Mouse (Mus musculus) left cerebral cortex, postnatal 14 days (tissue): ENCODE measurements around the gene Clba1. TPM values are rescaled to one million over a fixed set of nuclear protein-coding genes. Genes with fewer than 3 reads are reported as not detected.

Source experiments
- DNase-seq, 2 experiments: peaks; one replicate each; pipeline ENCODE4 v3.0.0; 2021 to 2022; ENCODE audit warnings: low spot score in 2 of 2, mixed read lengths in 1 of 2
- intact Hi-C: fragments of 180-260 bp; cut with DNase I; formaldehyde crosslinking; loops from one replicate; pipeline ENCODE4 v1.15.1; 2025
- long read RNA-seq, 2 experiments: library from polyadenylated mRNA; stranded (forward); transcript quantifications; one replicate each; pipeline ENCODE4 v2.0.0; 2021
- total RNA-seq, 2 experiments: library from RNA; stranded (reverse); gene quantifications; 2 replicates each; pipeline ENCODE4 v1.2.3; 2021

Clba1 gene
- total RNA-seq, result 10 to 100 TPM; 16.7 to 17.0 TPM
- long read RNA-seq, experiment 1, transcript Clba1-201 (5 exons, 1,960 nt), result major isoform, 37 of 37 reads
- long read RNA-seq, experiment 1, partial matches to known transcripts, result 0 of 37 reads
- long read RNA-seq, experiment 1, other reads (novel, unspliced or antisense), result 0 of 37 reads
- long read RNA-seq, experiment 2, transcript Clba1-201 (5 exons, 1,960 nt), result major isoform, 34 of 36 reads
- long read RNA-seq, experiment 2, partial matches to known transcripts, result 2 of 36 reads
- long read RNA-seq, experiment 2, other reads (novel, unspliced or antisense), result 0 of 36 reads

DNA sequence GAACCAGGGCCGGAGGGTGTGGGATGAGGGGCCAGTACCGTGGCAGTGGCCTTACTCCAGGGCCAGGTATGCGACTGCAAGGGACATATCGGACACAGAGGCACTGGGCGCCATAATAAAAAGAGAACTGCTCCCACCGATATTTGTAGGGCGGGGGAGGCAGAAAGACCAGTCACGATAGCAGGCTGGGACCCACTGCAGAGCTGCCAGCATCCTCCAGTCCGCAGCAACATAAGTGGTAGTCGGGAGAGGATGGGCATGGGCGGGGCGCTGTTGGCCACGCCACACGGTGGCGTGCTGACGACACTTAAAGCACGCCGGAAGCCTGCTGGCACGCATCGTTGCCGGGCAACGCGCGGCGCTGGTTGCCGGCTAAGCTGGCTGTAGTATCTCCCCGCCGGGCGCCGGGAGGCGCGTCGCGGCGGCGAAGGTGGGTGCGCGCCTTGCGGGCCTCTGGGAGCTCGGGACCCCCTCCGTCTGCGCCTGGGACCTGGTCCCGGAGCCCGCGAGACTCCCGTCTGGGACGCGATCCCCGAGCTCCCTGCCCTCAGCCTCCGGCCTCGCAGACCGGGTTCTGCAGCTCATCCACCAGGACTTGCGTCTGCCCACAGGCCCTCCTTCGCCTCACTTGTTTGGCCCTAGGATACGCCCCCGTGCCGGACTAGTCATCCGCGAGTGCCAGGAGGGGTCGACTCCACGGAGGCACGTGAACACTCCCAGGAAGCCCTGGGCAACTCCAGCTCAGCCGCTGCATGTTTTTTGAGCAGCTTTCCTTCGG, at the start of gene Clba1:
TSS of gene Clba1 (plus strand) at position 351 of the 778 bp plus-strand sequence.
- peak; percentile 94 to 97 for DNase-seq
- intact Hi-C loops, result loop anchor here (2.0 kb wide), 1 partner anchor 20 kb away; the partner anchor contains the start of gene Cdca4

GRCm38 (mm10) chr12:112759471-112759870, 49.3 kb upstream of the Clba1 start:
- DNase-seq, result no peak
- intact Hi-C loops, result no loop called here

DNA sequence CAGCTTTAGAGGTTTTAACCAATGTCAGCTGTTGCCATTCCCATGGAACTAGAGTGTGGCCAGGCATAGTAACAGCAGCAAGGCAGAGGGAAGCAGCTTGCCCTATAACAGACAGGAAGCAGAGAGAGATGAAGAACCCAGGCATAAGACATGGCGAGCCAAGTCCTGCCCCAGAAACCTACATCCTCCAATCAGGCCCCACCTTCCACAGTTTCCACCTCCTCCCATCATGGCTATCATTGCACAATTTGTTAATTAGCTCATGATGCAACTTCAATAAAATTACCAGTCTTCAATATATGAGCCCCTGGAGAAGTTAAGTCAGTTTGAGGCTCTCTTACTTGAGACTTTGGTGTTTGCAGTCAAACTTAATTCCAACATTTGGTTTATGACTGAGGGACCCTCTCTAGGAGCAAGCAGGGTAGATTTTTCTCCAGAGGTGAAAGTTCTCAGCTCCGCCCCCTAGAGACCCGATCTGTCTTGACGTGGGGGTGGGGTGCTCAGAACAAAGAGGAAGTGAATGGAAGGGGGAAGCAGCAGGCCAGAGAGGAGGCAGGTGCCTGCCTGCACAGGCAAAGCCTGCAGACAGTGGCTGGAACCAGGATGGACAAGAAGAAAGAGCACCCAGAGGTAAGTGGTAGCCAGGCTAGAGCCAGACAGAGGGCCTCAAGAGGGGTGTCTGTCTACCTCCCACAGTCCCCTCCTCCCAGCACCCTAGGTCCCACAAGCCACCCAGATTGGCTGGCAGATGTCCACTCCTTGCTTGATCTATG, 48.4 kb upstream of the Clba1 start, which contains the start of gene Pld4:
TSS of gene Pld4 (plus strand) at position 502 of the 773 bp plus-strand sequence.
- DNase-seq, result no peak
- intact Hi-C loops, result no loop called here

GRCm38 (mm10) chr12:112761411-112761810, 47.3 kb upstream of the Clba1 start:
- DNase-seq, result no peak
- intact Hi-C loops, result no loop called here

DNA sequence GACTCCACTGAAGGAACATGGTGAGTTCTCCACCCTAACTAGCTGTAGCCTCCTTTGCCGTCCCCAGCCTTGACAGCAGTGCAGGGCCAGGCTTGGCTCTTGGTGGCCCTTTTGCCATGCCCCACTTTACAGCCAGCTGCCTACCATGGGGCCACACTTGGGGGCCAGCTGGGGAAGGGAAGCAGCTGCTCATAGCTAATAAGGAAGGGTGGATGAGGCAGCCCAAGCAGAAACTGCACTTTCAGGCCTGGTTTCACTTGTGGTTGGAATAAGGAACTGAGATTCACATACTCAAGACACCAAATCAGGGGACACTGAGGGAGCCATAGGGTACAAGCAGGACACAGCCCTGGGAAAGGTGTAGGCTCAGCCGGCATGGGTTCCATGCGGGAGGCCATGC, 46.7 kb upstream of the Clba1 start:
- DNase-seq, result no peak
- intact Hi-C loops, result no loop called here

DNA sequence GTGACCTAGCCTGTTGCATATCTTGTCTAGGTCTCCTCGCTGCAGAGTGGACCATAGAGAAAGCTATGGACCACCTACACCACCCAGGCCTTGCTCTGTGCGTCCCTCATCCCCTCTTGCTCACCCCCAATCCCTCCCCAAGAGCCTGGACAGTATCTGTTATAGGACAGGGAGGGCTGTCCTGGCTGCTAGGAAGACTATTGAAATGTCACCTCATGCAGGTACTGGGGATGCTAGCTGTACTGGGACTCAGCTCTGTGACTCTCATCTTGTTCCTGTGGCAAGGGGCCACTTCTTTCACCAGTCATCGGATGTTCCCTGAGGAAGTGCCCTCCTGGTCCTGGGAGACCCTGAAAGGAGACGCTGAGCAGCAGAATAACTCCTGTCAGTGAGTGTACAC, 45.6 kb upstream of the Clba1 start:
- intact Hi-C loops, result no loop called here
- DNase-seq, result no peak

DNA sequence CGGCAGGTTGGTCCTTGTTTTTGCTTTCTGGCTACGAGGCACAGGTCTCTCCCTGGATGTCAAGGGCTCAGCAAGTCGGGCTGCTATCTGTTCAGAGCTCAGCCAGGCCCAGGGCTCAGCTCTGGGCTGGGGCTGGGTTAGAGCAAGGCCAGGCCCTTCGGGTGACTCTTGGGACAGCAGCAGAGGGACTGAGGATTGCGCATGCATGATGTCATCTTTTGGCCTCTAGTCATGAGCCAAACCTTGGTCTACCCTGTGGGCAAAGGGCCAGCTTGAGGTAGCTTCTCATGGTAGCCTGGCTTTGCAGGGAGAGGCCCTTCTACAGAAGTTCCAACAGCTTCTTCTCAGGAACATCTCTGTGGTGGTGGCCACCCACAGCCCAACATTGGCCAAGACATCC, 44.6 kb upstream of the Clba1 start:
- intact Hi-C loops, result no loop called here
- no peak for DNase-seq

DNA sequence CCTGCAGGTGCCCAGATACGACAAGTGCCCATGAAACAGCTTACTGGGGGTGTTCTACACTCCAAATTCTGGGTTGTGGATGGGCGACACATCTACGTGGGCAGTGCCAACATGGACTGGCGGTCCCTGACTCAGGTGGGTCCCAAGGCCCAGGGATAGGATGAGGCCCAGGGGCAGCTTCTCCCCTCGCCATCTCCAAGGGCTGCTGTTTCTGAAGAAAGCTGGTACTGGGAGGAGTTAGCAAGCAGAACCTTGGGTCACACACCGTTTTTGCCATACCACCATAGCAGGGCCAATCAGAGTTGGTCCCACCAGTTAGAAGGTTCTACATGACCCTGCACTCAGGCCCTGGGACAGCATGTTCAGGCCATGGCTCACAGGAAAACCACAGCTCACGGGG, 43.7 kb upstream of the Clba1 start:
- intact Hi-C loops, result no loop called here
- no peak for DNase-seq

- intact Hi-C loops, result no loop called here
- DNase-seq, result no peak
Measured at GRCm38 (mm10) chr12:112766586-112766985, 42.2 kb upstream of the Clba1 start.

DNA sequence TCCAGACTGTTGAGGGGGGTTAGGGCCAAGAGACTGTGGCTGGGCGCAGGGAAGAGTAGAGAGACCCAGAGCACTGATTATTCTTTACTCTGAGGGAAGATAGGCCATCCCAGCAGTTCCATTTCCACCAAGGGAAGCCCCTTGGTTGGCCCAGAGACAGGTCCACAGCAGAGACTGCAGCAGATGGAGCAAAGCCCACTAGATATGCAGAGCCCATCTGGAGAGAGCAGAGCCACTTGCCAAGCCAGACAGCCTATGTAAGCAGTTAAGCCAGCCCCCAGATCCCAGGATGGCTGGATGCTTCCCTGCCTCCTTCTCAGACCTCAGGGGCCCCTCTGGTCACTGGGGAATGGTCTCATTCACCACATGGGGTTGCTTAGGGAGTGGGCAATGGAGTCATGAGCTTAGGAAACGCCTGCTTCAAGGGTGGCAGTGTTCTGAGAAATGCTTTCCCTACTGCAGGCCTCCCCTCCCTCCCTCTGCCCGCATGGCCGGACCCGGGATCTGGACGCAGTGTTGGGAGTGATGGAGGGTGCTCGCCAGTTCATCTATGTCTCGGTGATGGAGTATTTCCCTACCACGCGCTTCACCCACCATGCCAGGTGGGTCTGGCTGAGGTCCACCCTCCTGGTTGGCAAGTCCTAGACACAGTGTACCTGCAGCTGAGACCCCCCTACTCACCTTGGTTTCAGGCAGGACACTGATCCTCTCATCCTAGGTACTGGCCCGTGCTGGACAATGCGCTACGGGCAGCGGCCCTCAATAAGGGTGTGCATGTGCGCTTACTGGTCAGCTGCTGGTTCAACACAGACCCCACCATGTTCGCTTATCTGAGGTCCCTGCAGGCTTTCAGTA, 41.5 kb upstream of the Clba1 start:
- intact Hi-C loops, result no loop called here
- peak in 1 of 2 experiments; percentile 38 for DNase-seq

- no peak for DNase-seq
- intact Hi-C loops, result no loop called here
Measured at GRCm38 (mm10) chr12:112768166-112768565, 40.6 kb upstream of the Clba1 start.

DNA sequence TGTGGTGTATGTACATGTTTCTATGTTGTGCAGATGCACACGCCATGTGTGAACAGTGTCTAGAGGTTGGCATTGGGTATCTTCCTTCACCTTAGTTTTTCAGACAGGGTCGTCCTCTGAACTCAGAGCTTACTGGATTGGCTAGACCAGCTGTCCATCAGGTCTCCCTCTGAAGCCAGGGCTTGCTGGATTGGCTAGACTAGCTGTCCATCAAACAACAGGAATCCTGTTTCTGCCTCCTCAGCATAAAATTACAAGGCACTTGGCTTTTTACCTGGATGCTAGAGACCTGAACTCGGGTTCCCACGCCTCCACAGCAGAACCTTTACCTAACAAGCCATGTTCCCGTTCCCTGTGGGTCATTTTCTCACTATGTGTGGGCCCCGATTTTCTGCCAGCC, 39.7 kb upstream of the Clba1 start:
- intact Hi-C loops, result no loop called here
- DNase-seq, result peak in 1 of 2 experiments; percentile 41

DNA sequence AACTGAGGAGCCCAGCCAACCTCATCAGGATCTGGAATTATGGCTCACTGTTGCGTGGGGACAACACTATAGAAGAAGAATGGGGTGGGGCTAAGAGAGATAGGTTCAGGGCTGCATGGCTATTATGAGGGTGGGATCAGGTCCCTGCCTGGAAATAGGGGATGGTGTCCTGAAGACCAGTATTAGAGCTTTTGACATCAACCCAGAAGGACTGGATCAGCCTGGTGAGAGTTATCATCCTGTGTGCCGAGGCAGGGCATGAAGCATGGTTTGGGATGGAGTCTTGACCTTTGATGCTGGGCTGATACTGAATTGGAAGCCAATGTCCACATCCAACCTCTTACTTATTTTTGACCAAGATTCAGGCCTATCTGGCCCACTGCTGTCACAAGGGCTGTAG, 39.0 kb upstream of the Clba1 start:
- no peak for DNase-seq
- intact Hi-C loops, result no loop called here

GRCm38 (mm10) chr12:112770396-112770795, 38.3 kb upstream of the Clba1 start:
- intact Hi-C loops, result no loop called here
- DNase-seq, result no peak

DNA sequence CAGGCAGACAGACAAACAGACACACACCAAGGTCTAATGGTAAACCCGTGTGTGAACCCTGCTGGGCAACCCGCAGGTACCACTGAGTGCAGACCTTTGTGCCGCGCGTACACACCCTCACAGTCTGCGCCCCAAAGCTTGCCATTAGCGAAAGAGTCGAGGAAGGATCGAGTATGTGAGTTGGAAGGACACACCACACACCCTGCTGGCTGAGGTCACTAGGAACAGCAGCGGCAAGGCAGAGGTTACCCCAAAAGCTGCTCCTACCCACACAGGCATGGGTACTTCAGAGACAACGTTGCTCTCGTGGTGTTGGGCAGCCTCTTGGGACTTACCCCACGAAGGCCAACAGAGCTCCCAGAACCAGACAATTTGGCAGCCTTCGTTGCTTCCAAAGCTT, 36.4 kb upstream of the Clba1 start:
- intact Hi-C loops, result no loop called here
- DNase-seq, result no peak

DNA sequence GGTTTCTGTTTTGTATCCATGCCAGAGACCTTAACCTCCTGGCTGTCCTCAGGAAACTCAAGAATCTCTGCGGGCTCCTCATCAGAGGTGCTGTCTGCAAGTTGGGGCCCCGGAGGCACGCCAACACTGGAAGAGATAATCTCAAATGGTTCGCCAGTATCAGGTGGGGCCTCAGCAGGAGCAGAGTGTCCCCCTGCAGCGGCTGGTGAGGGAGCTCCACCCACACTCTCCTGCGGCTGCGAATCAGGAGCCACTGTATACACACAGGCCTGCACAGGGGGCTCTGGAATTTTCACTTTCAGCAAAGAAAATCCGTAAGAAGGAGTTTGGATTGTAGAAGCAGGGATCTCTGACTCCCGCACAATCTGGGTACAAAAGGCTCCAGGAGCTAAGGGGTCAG, 35.4 kb upstream of the Clba1 start:
- DNase-seq, result no peak
- intact Hi-C loops, result no loop called here

DNA sequence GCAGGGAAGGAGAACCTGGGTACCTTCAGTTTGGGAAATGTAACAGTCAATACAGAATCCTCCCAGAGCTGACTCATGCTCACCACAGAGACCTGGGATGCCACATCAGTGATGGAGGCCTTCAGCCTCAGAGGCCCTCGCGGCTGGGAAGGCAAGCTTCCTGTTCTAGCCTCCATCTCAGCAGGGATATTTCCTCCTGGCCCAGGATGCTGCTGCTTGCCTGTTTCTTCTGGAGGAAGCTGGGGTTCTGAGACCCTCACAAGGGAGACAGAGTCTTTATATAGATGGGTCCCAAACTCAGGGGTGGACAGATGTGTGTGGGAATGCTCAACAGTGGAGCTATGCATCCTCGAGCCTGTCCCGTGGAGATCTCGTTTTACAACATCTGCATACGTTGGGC, 34.7 kb upstream of the Clba1 start:
- DNase-seq, result no peak
- intact Hi-C loops, result no loop called here

DNA sequence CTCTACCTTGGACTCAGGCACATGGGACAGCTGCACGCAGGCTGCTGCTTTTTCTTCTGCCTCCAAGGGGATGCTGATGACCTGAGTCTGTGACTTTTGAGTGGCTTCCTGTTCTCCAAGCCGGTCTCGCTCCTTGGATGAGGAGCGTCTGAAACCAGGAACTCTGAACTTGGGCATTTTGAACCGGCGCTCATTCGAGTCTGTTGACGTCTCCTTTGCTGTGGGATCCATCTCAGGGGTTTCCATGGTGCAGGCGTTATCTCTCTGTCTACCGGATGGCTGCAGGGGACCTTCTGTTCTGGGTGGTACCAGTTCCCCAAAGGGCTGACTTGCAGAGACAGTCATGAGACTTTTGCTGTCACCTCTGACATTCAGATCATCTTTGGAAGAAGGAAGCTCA, 34.3 kb upstream of the Clba1 start:
- DNase-seq, result no peak
- intact Hi-C loops, result no loop called here

DNA sequence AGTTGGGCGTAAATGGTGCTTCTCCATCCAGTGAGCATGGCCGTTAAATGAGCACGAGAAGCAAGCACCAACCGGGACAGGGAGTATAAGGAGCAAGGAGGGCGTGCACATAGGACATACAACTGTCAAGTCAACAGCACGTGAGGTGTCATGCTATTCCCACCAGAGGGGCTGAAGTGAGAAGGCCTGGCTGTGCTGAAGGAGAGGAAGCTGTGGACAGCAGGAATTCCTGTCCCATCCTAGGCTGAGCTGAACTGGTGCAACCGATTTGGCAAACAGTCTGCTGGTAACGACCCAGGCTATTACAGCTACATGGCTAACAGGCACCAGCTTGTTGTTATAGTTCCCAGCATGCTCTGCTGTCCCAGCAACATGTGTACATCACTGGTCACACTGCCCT, 17.7 kb upstream of the Clba1 start:
- intact Hi-C loops, result loop anchor here (10.0 kb wide), 1 partner anchor 46 kb away; no protein-coding TSS in a partner anchor
- no peak for DNase-seq
